Mouse (Mus musculus) liver, embryonic 14.5 days (tissue): Measurements from ENCODE around the gene Gm13279.
"Not testable (repeated sequence)": the region's sequence is repeated elsewhere in the genome, so short reads cannot be mapped to it uniquely, and the experiment has no call there.

Experiments used
- CTCF ChIP-seq: IDR thresholded peaks from 2 replicates; pipeline ENCODE4 v1.5.1; 2016; ENCODE audit warnings: antibody characterized with exemption, low read depth, control low read depth
- EP300 ChIP-seq: IDR thresholded peaks from 2 replicates; pipeline ENCODE4 v1.6.1; 2016; ENCODE audit warnings: antibody characterized with exemption, low read depth

DNA sequence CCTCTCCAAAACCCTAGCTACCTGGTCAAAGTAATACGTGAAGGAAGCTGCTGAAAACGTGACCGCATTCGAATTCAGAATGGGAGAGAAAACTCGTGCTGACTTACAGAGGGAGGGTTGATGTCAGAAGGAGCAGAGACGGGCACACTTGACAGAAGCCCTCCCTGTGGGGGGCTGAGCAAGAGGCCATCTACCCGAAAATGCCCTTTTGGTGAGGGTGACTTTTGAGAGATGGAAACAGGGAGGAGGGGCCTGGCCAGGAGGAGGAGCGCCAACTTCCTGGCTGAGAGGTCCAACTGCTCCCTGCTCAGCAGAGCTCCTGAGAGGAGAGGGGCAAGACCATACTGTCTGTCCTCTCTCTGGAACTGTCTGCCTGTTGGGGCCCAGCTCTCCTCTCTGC lies 8.0 kb downstream of the Gm13279 start, which contains the start of gene Gm13288:
- TF ChIP-seq CTCF, EP300: not testable (repeated sequence)
